Mouse (Mus musculus) myocyte (in vitro differentiated cells): ENCODE measurements around the gene Pld1. TPM values are rescaled to one million over a fixed set of nuclear protein-coding genes. Genes with fewer than 3 reads are reported as not detected.
A peak's percentile ranks its signal among the peaks of the same experiment; 100 is the strongest.

Source experiments
- H3K27me3 ChIP-seq: one replicate; pipeline ENCODE4 v1.6.1; 2011; ENCODE audit not compliant: control insufficient read depth, insufficient read depth, insufficient read length
- H3K36me3 ChIP-seq: one replicate; pipeline ENCODE4 v1.6.1; 2011; ENCODE audit not compliant: control insufficient read depth, insufficient read depth
- H3K4me2 ChIP-seq: one replicate; pipeline ENCODE4 v1.6.1; 2011; ENCODE audit warnings: low read depth, control low read depth
- H3K4me3 ChIP-seq: one replicate; pipeline ENCODE4 v1.5.1; 2011; ENCODE audit warnings: mild to moderate bottlenecking, control low read depth, moderate library complexity
- H3K79me2 ChIP-seq: one replicate; pipeline ENCODE4 v1.6.1; 2011; ENCODE audit not compliant: control insufficient read depth, insufficient read depth
- H3ac ChIP-seq: one replicate; pipeline ENCODE4 v1.6.1; 2011; ENCODE audit not compliant: control insufficient read depth, insufficient read length
- CEBPB ChIP-seq: IDR thresholded peaks from 2 replicates; pipeline ENCODE4 v1.6.1; 2011; ENCODE audit warnings: mild to moderate bottlenecking, moderate library complexity; ENCODE audit not compliant: poor library complexity, insufficient read depth, severe bottlenecking
- E2F4 ChIP-seq: IDR thresholded peaks from one replicate; pipeline ENCODE4 v1.6.1; 2011; ENCODE audit warnings: mild to moderate bottlenecking, control low read depth, moderate library complexity; ENCODE audit not compliant: insufficient read depth
- MAX ChIP-seq: IDR thresholded peaks from one replicate; pipeline ENCODE4 v1.6.1; 2011; ENCODE audit warnings: low read depth, mild to moderate bottlenecking, control low read depth
- MYOD1 ChIP-seq, 3 experiments: IDR thresholded peaks; one replicate each; pipeline ENCODE4 v1.6.1; 2011; ENCODE audit warnings: control low read depth in 2 of 3, low read depth in 2 of 3, mild to moderate bottlenecking in 2 of 3, moderate library complexity in 1 of 3; ENCODE audit not compliant: insufficient read length in 2 of 3, control insufficient read depth in 1 of 3
- MYOG ChIP-seq, 3 experiments: IDR thresholded peaks; one replicate each; pipeline ENCODE4 v1.6.1; 2011; ENCODE audit warnings: control low read depth in 2 of 3, low read depth in 2 of 3, mild to moderate bottlenecking in 2 of 3; ENCODE audit not compliant: insufficient read length in 2 of 3, control insufficient read depth in 1 of 3, insufficient read depth in 1 of 3
- POLR2A ChIP-seq: IDR thresholded peaks from one replicate; pipeline ENCODE4 v1.6.1; 2011; ENCODE audit warnings: low read depth, mild to moderate bottlenecking, control low read depth, moderate library complexity; ENCODE audit not compliant: insufficient read length
- POLR2AphosphoS2 ChIP-seq: IDR thresholded peaks from one replicate; pipeline ENCODE4 v1.6.1; 2011; ENCODE audit warnings: low read depth, control low read depth; ENCODE audit not compliant: insufficient read length
- REST ChIP-seq: IDR thresholded peaks from one replicate; pipeline ENCODE4 v1.6.1; 2011; ENCODE audit warnings: mild to moderate bottlenecking, control low read depth, moderate library complexity; ENCODE audit not compliant: insufficient read depth, insufficient read length
- SRF ChIP-seq: IDR thresholded peaks from one replicate; pipeline ENCODE4 v1.6.1; 2011; ENCODE audit warnings: low read depth; ENCODE audit not compliant: control insufficient read depth, insufficient read length
- TCF12 ChIP-seq: IDR thresholded peaks from one replicate; pipeline ENCODE4 v1.6.1; 2011; ENCODE audit warnings: mild to moderate bottlenecking, control low read depth; ENCODE audit not compliant: poor library complexity, insufficient read depth, severe bottlenecking
- TCF3 ChIP-seq: IDR thresholded peaks from one replicate; pipeline ENCODE4 v1.6.1; 2011; ENCODE audit warnings: low read depth, control low read depth; ENCODE audit not compliant: insufficient read length
- USF1 ChIP-seq: IDR thresholded peaks from one replicate; pipeline ENCODE4 v1.6.1; 2011; ENCODE audit warnings: low read depth, mild to moderate bottlenecking, control low read depth, moderate library complexity
- polyA plus RNA-seq: library from polyadenylated mRNA; unstranded; fragments of >200 nt; fragmentation: generic; extraction: Trizol; gene quantifications from one replicate; pipeline ENCODE4 v1.2.1, GENCODE M21; 2012; ENCODE audit warnings: missing spikeins

Pld1 gene
- polyA plus RNA-seq, 1 experiment: 6.5 TPM

- Histone ChIP-seq H3K27me3 (no peaks in the 10 kb centered on the region), H3K79me2 (no peaks in the 10 kb centered on the region), H3K4me2 (no peak overlapping the region), H3ac (no peak overlapping the region), H3K36me3 (no peaks in the 10 kb centered on the region), H3K4me3 (no peak overlapping the region)
- TF ChIP-seq CEBPB (no peak), USF1 (no peak), SRF (no peak), MYOD1 (IDR thresholded peaks at IDR 0.05; ENCODE audit: control insufficient read depth in 1 of 3, insufficient read length in 2 of 3, low read depth in 2 of 3) (no peak), POLR2AphosphoS2 (no peak), TCF3 (no peak), MYOG (IDR thresholded peaks at IDR 0.05; ENCODE audit: control insufficient read depth in 1 of 3, insufficient read depth in 1 of 3, insufficient read length in 2 of 3, low read depth in 2 of 3) (no peak), E2F4 (no peak), REST (no peak), POLR2A (no peak), MAX (no peak), TCF12 (no peak)
Observed at GRCm38 (mm10) chr3:28164678-28165077, 226.2 kb downstream of the Pld1 start.

GRCm38 (mm10) chr3:28165598-28165997, 227.1 kb downstream of the Pld1 start:
- H3K4me2 ChIP-seq: no peak overlapping the region
- no peaks in the 10 kb centered on the region for H3K79me2 ChIP-seq
- H3K36me3 ChIP-seq: no peaks in the 10 kb centered on the region
- no peak overlapping the region for H3ac ChIP-seq
- H3K27me3 ChIP-seq: no peaks in the 10 kb centered on the region
- no peak overlapping the region for H3K4me3 ChIP-seq
- TF ChIP-seq TCF12: no peak
- TF ChIP-seq POLR2AphosphoS2: no peak
- TF ChIP-seq TCF3: no peak
- no peak for TF ChIP-seq MYOG (IDR thresholded peaks at IDR 0.05; ENCODE audit: control insufficient read depth in 1 of 3, insufficient read depth in 1 of 3, insufficient read length in 2 of 3, low read depth in 2 of 3)
- no peak for TF ChIP-seq MYOD1 (IDR thresholded peaks at IDR 0.05; ENCODE audit: control insufficient read depth in 1 of 3, insufficient read length in 2 of 3, low read depth in 2 of 3)
- TF ChIP-seq REST: no peak
- TF ChIP-seq POLR2A: no peak
- TF ChIP-seq E2F4: no peak
- TF ChIP-seq CEBPB: no peak
- no peak for TF ChIP-seq MAX
- no peak for TF ChIP-seq SRF
- TF ChIP-seq USF1: no peak

- no peak overlapping the region for H3K4me3 ChIP-seq
- TF ChIP-seq MYOG (IDR thresholded peaks at IDR 0.05; ENCODE audit: control insufficient read depth in 1 of 3, insufficient read depth in 1 of 3, insufficient read length in 2 of 3, low read depth in 2 of 3) (no peak), MAX (no peak), REST (no peak), MYOD1 (IDR thresholded peaks at IDR 0.05; ENCODE audit: control insufficient read depth in 1 of 3, insufficient read length in 2 of 3, low read depth in 2 of 3) (no peak), TCF3 (no peak), POLR2A (no peak), CEBPB (no peak), SRF (no peak), TCF12 (no peak), USF1 (no peak), E2F4 (no peak), POLR2AphosphoS2 (no peak)
- no peak overlapping the region for H3K4me2 ChIP-seq
- no peaks in the 10 kb centered on the region for H3K27me3 ChIP-seq
- no peaks in the 10 kb centered on the region for H3K79me2 ChIP-seq
- H3K36me3 ChIP-seq: no peaks in the 10 kb centered on the region
- H3ac ChIP-seq: no peak overlapping the region
Observed at GRCm38 (mm10) chr3:28167796-28168505, 229.5 kb downstream of the Pld1 start.

GRCm38 (mm10) chr3:28170911-28171618, 232.6 kb downstream of the Pld1 start:
- Histone ChIP-seq H3K79me2 (no peaks in the 10 kb centered on the region), H3K36me3 (no peaks in the 10 kb centered on the region), H3K4me2 (no peak overlapping the region), H3K4me3 (no peak overlapping the region), H3K27me3 (no peaks in the 10 kb centered on the region), H3ac (no peak overlapping the region)
- TF ChIP-seq USF1: peak; percentile 33
- peak; percentile 82 for TF ChIP-seq CEBPB
- TF ChIP-seq MAX: no peak
